Mouse (Mus musculus) central nervous system, embryonic 11.5 days (tissue): ENCODE results near the gene Mettl23. TPM values are rescaled to one million over a fixed set of nuclear protein-coding genes. Genes with fewer than 3 reads are reported as not detected.

Experiments used
- polyA plus RNA-seq: library from polyadenylated mRNA; depleted of rRNA; stranded (reverse); fragments of >200 nt; gene quantifications from 2 replicates; pipeline ENCODE4 v1.2.3, GENCODE M21; 2012; rRNA removed

Gene Mettl23
- 28.8 and 42.8 TPM in 2 replicates for polyA plus RNA-seq

GRCm38 (mm10) chr11:116843261-116844233 is at the start of gene Mettl23, which contains the start of gene Jmjd6:
Mettl23 (plus strand) TSS chr11:116843278.
Jmjd6 (minus strand) TSS chr11:116843449.

GRCm38 (mm10) chr11:116827534-116828165 is 15.4 kb upstream of the Mettl23 start, which contains the start of gene Mxra7:
Mxra7 (minus strand) TSS chr11:116828046.

GRCm38 (mm10) chr11:116852291-116852890 is 9.3 kb downstream of the Mettl23 start, which contains the start of gene Mfsd11:
Mfsd11 (plus strand) TSS chr11:116852440.

DNA sequence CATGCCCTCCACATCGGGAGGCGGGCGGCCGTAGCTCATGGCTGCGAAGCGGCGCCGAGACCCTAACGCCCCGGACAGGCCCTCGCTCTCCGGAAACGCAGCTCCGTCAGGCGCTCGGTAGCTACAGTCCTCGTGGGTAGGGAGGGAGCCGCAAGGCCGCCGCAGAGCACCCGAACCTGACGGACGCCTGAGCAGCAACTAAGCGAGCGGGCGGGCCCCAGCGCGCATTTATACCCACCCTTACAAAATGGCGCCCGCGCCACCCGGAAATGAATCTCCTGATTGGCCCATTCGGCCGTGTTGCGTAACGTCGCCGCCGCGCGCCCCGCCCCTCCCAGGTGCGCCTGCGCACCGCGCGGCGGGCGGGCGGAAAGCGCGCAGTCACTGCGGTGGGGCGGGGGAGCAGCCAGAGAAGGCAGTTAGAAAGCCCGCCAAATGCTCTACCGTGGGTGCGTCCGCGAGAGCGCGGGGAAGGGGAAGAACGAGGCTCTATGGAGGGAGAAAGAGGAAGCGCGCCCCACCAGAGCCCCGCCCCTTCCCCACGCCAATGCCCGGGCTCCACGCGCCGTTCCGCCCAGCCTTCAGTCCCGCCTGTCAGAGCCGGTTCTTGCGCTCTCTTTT is 9.9 kb downstream of the Mettl23 start, which contains the start of gene Srsf2:
Gene Srsf2, minus strand, starts transcription at position 204 of the 621 bp plus-strand sequence.

Other genes with a start within 250 kb of the Mettl23 start
- 2.6 and 6.7 TPM in 2 replicates for gene Rhbdf2, start 216.3 kb upstream of the Mettl23 start, polyA plus RNA-seq
- gene Prcd, start 189.7 kb upstream of the Mettl23 start, polyA plus RNA-seq = 0.23 and 0.32 TPM in 2 replicates
- 2.0 and 3.7 TPM in 2 replicates for gene Cygb, start 189.0 kb upstream of the Mettl23 start, polyA plus RNA-seq
- not detected in 2 replicates for gene St6galnac1, start 67.8 kb upstream of the Mettl23 start, polyA plus RNA-seq
- 32.4 and 66.0 TPM in 2 replicates for gene Mxra7, start 15.2 kb upstream of the Mettl23 start, polyA plus RNA-seq
- gene Jmjd6, start 171 bp downstream of the Mettl23 start, polyA plus RNA-seq = 52.1 and 68.8 TPM in 2 replicates
- 21.2 and 25.2 TPM in 2 replicates for gene Mfsd11, start 9.2 kb downstream of the Mettl23 start, polyA plus RNA-seq
- gene Srsf2, start 9.8 kb downstream of the Mettl23 start, polyA plus RNA-seq = 737 and 742 TPM in 2 replicates
- 20.5 and 21.7 TPM in 2 replicates for gene Mgat5b, start 75.6 kb downstream of the Mettl23 start, polyA plus RNA-seq